Mouse (Mus musculus): ENCODE results near the gene Treml4. TPM values are rescaled to one million over a fixed set of nuclear protein-coding genes. Genes with fewer than 3 reads are reported as not detected.

Gene Treml4
- polyA plus RNA-seq, 1 experiment from 2014 or later: not detected

GRCm38 (mm10) chr17:48256575-48256974, 7.5 kb upstream of the Treml4 start:
- H3K27me3 ChIP-seq: no peaks in the 10 kb centered on the region
- no peak overlapping the region for H3K4me3 ChIP-seq
- no peaks in the 10 kb centered on the region for H3K36me3 ChIP-seq
- H3K4me2 ChIP-seq: no peak overlapping the region
- H3K9ac ChIP-seq: no peak overlapping the region
- ATAC-seq (ENCODE audit: low FRiP score): no peak
- no peaks in the 10 kb centered on the region for H3K4me1 ChIP-seq (replicated peaks)
- H3K27ac ChIP-seq: no peak overlapping the region
- H3K9me3 ChIP-seq: peaks cover 21% of the 10 kb centered on the region

GRCm38 (mm10) chr17:48261868-48262267, 2.2 kb upstream of the Treml4 start:
- H3K27me3 ChIP-seq: no peaks in the 10 kb centered on the region
- no peaks in the 10 kb centered on the region for H3K36me3 ChIP-seq
- H3K9ac ChIP-seq: no peak overlapping the region
- no peak overlapping the region for H3K4me2 ChIP-seq
- WGBS: 77% methylated on average over 2 of the region's 2 CpGs
- no peak overlapping the region for H3K4me3 ChIP-seq
- ATAC-seq (ENCODE audit: low FRiP score): no peak
- H3K4me1 ChIP-seq (replicated peaks): no peaks in the 10 kb centered on the region
- no peak overlapping the region for H3K27ac ChIP-seq
- peaks cover 21% of the 10 kb centered on the region for H3K9me3 ChIP-seq

- peaks cover 9% of the 10 kb centered on the region for H3K9me3 ChIP-seq
- no peaks in the 10 kb centered on the region for H3K27me3 ChIP-seq
- H3K4me3 ChIP-seq: no peak overlapping the region
- H3K9ac ChIP-seq: no peak overlapping the region
- no peaks in the 10 kb centered on the region for H3K4me1 ChIP-seq (replicated peaks)
- no peak for ATAC-seq (ENCODE audit: low FRiP score)
- H3K4me2 ChIP-seq: no peak overlapping the region
- no peaks in the 10 kb centered on the region for H3K36me3 ChIP-seq
- WGBS: 96% methylated on average over 7 of the region's 7 CpGs
- no peak overlapping the region for H3K27ac ChIP-seq
These were observed 567 bp downstream of the Treml4 start for GRCm38 (mm10) chr17:48264662-48265061.

- Histone ChIP-seq H3K27me3 (no peaks in the 10 kb centered on the region), H3K4me3 (no peak overlapping the region), H3K36me3 (no peaks in the 10 kb centered on the region), H3K9me3 (no peaks in the 10 kb centered on the region), H3K9ac (no peak overlapping the region), H3K4me2 (no peak overlapping the region), H3K4me1 (replicated peaks) (no peaks in the 10 kb centered on the region), H3K27ac (no peak overlapping the region)
- no peak for ATAC-seq (ENCODE audit: low FRiP score)
- 10% methylated on average over 2 of the region's 2 CpGs for WGBS
These were observed 2.0 kb downstream of the Treml4 start for GRCm38 (mm10) chr17:48266138-48266537.

GRCm38 (mm10) chr17:48266610-48267304, 2.7 kb downstream of the Treml4 start:
- no peak overlapping the region for H3K9ac ChIP-seq
- no peak for ATAC-seq (ENCODE audit: low FRiP score)
- no peaks in the 10 kb centered on the region for H3K9me3 ChIP-seq
- no peaks in the 10 kb centered on the region for H3K27me3 ChIP-seq
- H3K4me2 ChIP-seq: no peak overlapping the region
- H3K36me3 ChIP-seq: no peaks in the 10 kb centered on the region
- 34% methylated on average over 2 of the region's 2 CpGs for WGBS
- no peak overlapping the region for H3K27ac ChIP-seq
- H3K4me3 ChIP-seq: no peak overlapping the region
- no peaks in the 10 kb centered on the region for H3K4me1 ChIP-seq (replicated peaks)

GRCm38 (mm10) chr17:48267591-48267990, 3.5 kb downstream of the Treml4 start:
- ATAC-seq (ENCODE audit: low FRiP score): no peak
- H3K9me3 ChIP-seq: no peaks in the 10 kb centered on the region

GRCm38 (mm10) chr17:48268276-48268675, 4.2 kb downstream of the Treml4 start:
- Histone ChIP-seq H3K4me2 (no peak overlapping the region), H3K36me3 (no peaks in the 10 kb centered on the region)

More at GRCm38 (mm10) chr17:48267591-48267990, 3.5 kb downstream of the Treml4 start:
- H3K4me3 ChIP-seq: no peak overlapping the region
- H3K4me1 ChIP-seq (replicated peaks): no peaks in the 10 kb centered on the region
- H3K36me3 ChIP-seq: no peaks in the 10 kb centered on the region
- H3K9ac ChIP-seq: no peak overlapping the region
- no peak overlapping the region for H3K4me2 ChIP-seq
- no peaks in the 10 kb centered on the region for H3K27me3 ChIP-seq
- H3K27ac ChIP-seq: no peak overlapping the region
- WGBS: 97% methylated on average over 1 of the region's 1 CpGs

GRCm38 (mm10) chr17:48269833-48270232, 5.7 kb downstream of the Treml4 start:
- Histone ChIP-seq H3K4me1 (replicated peaks) (no peaks in the 10 kb centered on the region), H3K9ac (no peak overlapping the region), H3K27ac (no peak overlapping the region), H3K4me3 (no peak overlapping the region), H3K27me3 (no peaks in the 10 kb centered on the region), H3K36me3 (no peaks in the 10 kb centered on the region), H3K4me2 (no peak overlapping the region), H3K9me3 (no peaks in the 10 kb centered on the region)
- ATAC-seq (ENCODE audit: low FRiP score): no peak
- 81% methylated on average over 4 of the region's 4 CpGs for WGBS

More at GRCm38 (mm10) chr17:48268276-48268675, 4.2 kb downstream of the Treml4 start:
- no peaks in the 10 kb centered on the region for H3K27me3 ChIP-seq
- no peak overlapping the region for H3K27ac ChIP-seq
- ATAC-seq (ENCODE audit: low FRiP score): no peak
- H3K4me3 ChIP-seq: no peak overlapping the region
- H3K9me3 ChIP-seq: no peaks in the 10 kb centered on the region
- no peaks in the 10 kb centered on the region for H3K4me1 ChIP-seq (replicated peaks)
- H3K9ac ChIP-seq: no peak overlapping the region

DNA sequence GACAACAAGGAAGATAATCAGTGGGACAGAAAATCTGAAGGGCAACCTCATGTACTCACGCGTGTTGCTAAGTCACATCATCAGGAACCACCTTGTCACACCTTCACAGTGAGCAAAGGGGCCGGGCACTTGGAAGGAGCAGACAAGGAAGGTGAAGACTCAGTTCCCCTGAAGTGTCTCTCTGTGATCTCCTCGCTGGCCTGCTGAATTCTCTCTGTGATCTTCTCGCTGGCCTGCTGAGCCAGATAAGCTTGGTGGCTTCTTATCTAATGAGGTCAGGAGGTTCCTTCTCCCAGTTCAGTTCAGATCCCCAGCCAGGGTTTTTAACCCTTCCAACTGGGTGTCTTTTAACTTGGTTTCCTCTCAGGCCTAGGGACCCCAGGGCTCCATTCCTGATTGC, 8.1 kb downstream of the Treml4 start:
- Histone ChIP-seq H3K9ac (no peak overlapping the region), H3K9me3 (no peaks in the 10 kb centered on the region), H3K4me2 (no peak overlapping the region), H3K36me3 (no peaks in the 10 kb centered on the region), H3K27me3 (no peaks in the 10 kb centered on the region), H3K4me1 (replicated peaks) (no peaks in the 10 kb centered on the region), H3K27ac (no peak overlapping the region), H3K4me3 (no peak overlapping the region)
- 83% methylated on average over 5 of the region's 5 CpGs for WGBS
- ATAC-seq (ENCODE audit: low FRiP score): no peak

DNA sequence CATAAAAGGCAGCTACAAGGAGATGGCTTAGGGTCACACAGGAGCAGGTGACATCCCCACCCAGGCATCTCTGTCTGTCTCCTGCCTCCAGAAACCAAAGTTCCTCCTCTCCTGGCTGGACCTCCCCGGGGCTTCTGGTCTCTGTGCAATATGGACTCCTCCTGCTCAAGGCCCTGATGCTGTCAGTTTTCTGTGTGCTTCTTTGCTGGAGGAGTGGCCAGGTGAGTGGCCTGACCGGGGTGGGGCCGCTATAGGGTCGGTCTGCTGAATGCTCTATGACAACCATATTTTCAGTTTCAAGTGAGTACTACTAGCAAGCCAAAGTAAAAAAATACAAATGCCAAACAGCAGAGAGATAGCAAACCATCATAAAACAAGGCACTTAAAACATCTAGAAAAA, 8.5 kb downstream of the Treml4 start:
- no peak for ATAC-seq (ENCODE audit: low FRiP score)
- Histone ChIP-seq H3K9me3 (no peaks in the 10 kb centered on the region), H3K36me3 (no peaks in the 10 kb centered on the region), H3K4me3 (no peak overlapping the region), H3K4me1 (replicated peaks) (no peaks in the 10 kb centered on the region), H3K27ac (no peak overlapping the region), H3K4me2 (no peak overlapping the region), H3K27me3 (no peaks in the 10 kb centered on the region), H3K9ac (no peak overlapping the region)
- WGBS: 92% methylated on average over 4 of the region's 4 CpGs

DNA sequence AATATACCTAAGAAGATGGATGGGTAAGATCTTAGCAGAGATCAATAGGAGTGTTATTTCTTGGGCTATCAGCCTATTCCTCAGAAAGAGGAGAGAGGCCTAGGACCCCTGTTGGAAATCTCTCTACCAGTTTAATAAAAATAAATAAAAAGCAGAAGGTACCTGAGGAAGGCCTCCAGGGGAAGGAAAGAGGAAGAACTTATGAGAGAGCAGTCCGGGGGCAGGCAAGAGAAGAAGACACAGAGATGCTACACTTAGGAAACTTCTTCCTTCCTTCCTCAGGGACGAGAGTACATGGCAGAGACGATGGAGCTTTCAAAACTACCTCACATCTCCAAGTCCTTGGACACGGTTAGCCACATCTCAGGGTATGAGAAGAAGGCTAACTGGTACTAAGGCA, 10.0 kb downstream of the Treml4 start:
- no peak overlapping the region for H3K4me3 ChIP-seq
- no peaks in the 10 kb centered on the region for H3K36me3 ChIP-seq
- no peak for ATAC-seq (ENCODE audit: low FRiP score)
- 80% methylated on average over 4 of the region's 4 CpGs for WGBS
- no peak overlapping the region for H3K9ac ChIP-seq
- no peaks in the 10 kb centered on the region for H3K4me1 ChIP-seq (replicated peaks)
- no peaks in the 10 kb centered on the region for H3K27me3 ChIP-seq
- no peaks in the 10 kb centered on the region for H3K9me3 ChIP-seq
- H3K4me2 ChIP-seq: no peak overlapping the region
- no peak overlapping the region for H3K27ac ChIP-seq

- Histone ChIP-seq H3K27me3 (no peaks in the 10 kb centered on the region), H3K27ac (no peak overlapping the region), H3K36me3 (no peaks in the 10 kb centered on the region), H3K9ac (no peak overlapping the region), H3K4me1 (replicated peaks) (no peaks in the 10 kb centered on the region), H3K4me3 (no peak overlapping the region), H3K4me2 (no peak overlapping the region), H3K9me3 (no peaks in the 10 kb centered on the region)
- 30% methylated on average over 6 of the region's 6 CpGs for WGBS
- no peak for ATAC-seq (ENCODE audit: low FRiP score)
These were observed 10.8 kb downstream of the Treml4 start for GRCm38 (mm10) chr17:48274885-48275284.

DNA sequence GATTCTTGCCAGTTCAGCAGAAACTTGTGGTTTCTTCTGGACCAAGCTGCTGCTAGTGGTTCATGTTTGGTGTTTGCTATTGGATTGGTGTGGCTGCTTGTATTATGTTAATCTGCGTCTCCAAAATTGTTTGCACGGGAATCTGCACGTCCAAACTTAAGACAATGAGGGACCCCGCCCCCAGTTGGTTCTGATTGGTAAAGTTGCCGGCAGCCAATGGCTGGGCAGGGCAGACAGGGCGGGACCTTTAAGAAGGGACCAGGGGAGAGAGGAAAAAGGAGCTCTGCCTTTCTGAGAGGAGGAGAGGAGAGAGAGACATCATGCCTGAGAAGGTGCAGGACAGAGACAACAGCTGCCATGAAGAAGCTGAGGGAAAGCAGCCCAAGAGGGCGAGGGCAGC, 11.6 kb downstream of the Treml4 start:
- H3K9ac ChIP-seq: no peak overlapping the region
- WGBS: 68% methylated on average over 7 of the region's 7 CpGs
- no peak overlapping the region for H3K4me2 ChIP-seq
- no peak for ATAC-seq (ENCODE audit: low FRiP score)
- H3K36me3 ChIP-seq: no peaks in the 10 kb centered on the region
- H3K9me3 ChIP-seq: no peaks in the 10 kb centered on the region
- no peaks in the 10 kb centered on the region for H3K27me3 ChIP-seq
- peaks cover 1% of the 10 kb centered on the region; the same call in 1 of the 2 replicates for H3K4me1 ChIP-seq (replicated peaks)
- no peak overlapping the region for H3K27ac ChIP-seq
- H3K4me3 ChIP-seq: no peak overlapping the region

Data from hindbrain, embryonic 13.5 days (tissue).